Mouse (Mus musculus): ENCODE measurements around the gene Rad51b.

DNA sequence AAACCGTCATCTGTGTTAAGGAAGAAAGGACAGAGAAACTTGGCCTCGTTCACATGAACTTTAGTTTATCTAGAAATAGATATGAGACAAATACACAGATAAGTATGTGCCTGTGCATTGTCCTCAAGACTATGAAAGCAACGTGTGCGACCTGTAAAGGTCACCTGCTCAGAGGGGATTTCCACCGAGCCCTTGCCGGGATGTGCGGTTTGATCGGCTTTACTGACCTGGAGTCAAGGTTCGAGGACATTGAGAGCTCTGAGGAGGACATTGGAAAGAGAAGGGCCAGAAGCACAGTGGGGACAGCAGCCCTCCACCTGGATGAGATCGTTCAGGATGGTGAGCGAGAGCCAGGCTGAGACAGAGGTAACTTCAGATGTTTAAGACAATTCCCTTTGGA is 561.3 kb downstream of the Rad51b start:
- TF ChIP-seq CTCF (IDR thresholded peaks at IDR 0.05; ENCODE audit: low read depth, low read length) (no peak), GATA1 (IDR thresholded peaks at IDR 0.05; ENCODE audit: borderline replicate concordance, low read length) (no peak), POLR2AphosphoS5 (IDR thresholded peaks at IDR 0.05; ENCODE audit: insufficient replicate concordance, low read depth, low read length) (no peak), TAL1 (conservative IDR thresholded peaks at IDR 0.05; ENCODE audit: low read depth, low read length) (no peak)
